Mouse (Mus musculus): ENCODE measurements around the gene Tbl2. TPM values are rescaled to one million over a fixed set of nuclear protein-coding genes. Genes with fewer than 3 reads are reported as not detected.

The Tbl2 gene
- polyA plus RNA-seq, 1 experiment from 2014 or later: 10.4 TPM

- DNase-seq (no peak), ATAC-seq (no peak)
- Histone ChIP-seq H3K27ac (ENCODE audit: low read depth) (no peak overlapping the region), H3K9ac (replicated peaks) (no peak overlapping the region), H3K4me3 (ENCODE audit: low read depth, low read length) (no peak overlapping the region), H3K9me3 (ENCODE audit: low read length) (no peaks in the 10 kb centered on the region), H3K4me1 (ENCODE audit: insufficient read depth) (0 out of 2 replicates have a peak, but pooled peaks cover under 1% of the 10 kb centered on the region), H3K4me2 (ENCODE audit: low read depth, low read length) (no peak overlapping the region), H3K27me3 (ENCODE audit: insufficient read depth, low read length) (no peaks in the 10 kb centered on the region), H3K36me3 (replicated peaks; ENCODE audit: insufficient read depth, low read length) (0 out of 2 replicates have a peak, but pooled peaks cover 3% of the 10 kb centered on the region)
- WGBS (ENCODE audit: insufficient replicate concordance): 65% methylated on average over 2 of the region's 2 CpGs
- TF ChIP-seq CTCF (IDR thresholded peaks at IDR 0.05; ENCODE audit: low read depth) (no peak), EP300 (IDR thresholded peaks at IDR 0.05; ENCODE audit: low read depth) (no peak)
Observed at GRCm38 (mm10) chr5:135139881-135140280, 9.6 kb upstream of the Tbl2 start.

GRCm38 (mm10) chr5:135144469-135144868 lies 5.0 kb upstream of the Tbl2 start:
- no peak for TF ChIP-seq CTCF (IDR thresholded peaks at IDR 0.05; ENCODE audit: low read depth)
- no peak overlapping the region for H3K27ac ChIP-seq (ENCODE audit: low read depth)
- DNase-seq: no peak
- H3K9me3 ChIP-seq (ENCODE audit: low read length): no peaks in the 10 kb centered on the region
- H3K9ac ChIP-seq (replicated peaks): no peak overlapping the region
- H3K4me2 ChIP-seq (ENCODE audit: low read depth, low read length): no peak overlapping the region
- no peaks in the 10 kb centered on the region for H3K27me3 ChIP-seq (ENCODE audit: insufficient read depth, low read length)
- WGBS (ENCODE audit: insufficient replicate concordance): 44% methylated on average over 4 of the region's 4 CpGs
- ATAC-seq: no peak
- no peaks in the 10 kb centered on the region for H3K36me3 ChIP-seq (replicated peaks; ENCODE audit: insufficient read depth, low read length)
- no peak overlapping the region for H3K4me3 ChIP-seq (ENCODE audit: low read depth, low read length)
- peaks cover 8% of the 10 kb centered on the region for H3K4me1 ChIP-seq (ENCODE audit: insufficient read depth)

- H3K36me3 ChIP-seq (replicated peaks; ENCODE audit: insufficient read depth, low read length): no peaks in the 10 kb centered on the region
- no peak for DNase-seq
- WGBS (ENCODE audit: insufficient replicate concordance): 30% methylated on average over 3 of the region's 3 CpGs
- peaks cover 11% of the 10 kb centered on the region for H3K4me1 ChIP-seq (ENCODE audit: insufficient read depth)
- no peak overlapping the region for H3K4me3 ChIP-seq (ENCODE audit: low read depth, low read length)
- no peaks in the 10 kb centered on the region for H3K9me3 ChIP-seq (ENCODE audit: low read length)
- no peak overlapping the region for H3K4me2 ChIP-seq (ENCODE audit: low read depth, low read length)
- ATAC-seq: no peak
- H3K9ac ChIP-seq (replicated peaks): no peak overlapping the region
- TF ChIP-seq EP300 (IDR thresholded peaks at IDR 0.05; ENCODE audit: low read depth): no peak
- TF ChIP-seq CTCF (IDR thresholded peaks at IDR 0.05; ENCODE audit: low read depth): no peak
- H3K27me3 ChIP-seq (ENCODE audit: insufficient read depth, low read length): no peaks in the 10 kb centered on the region
- H3K27ac ChIP-seq (ENCODE audit: low read depth): no peak overlapping the region
Observed at GRCm38 (mm10) chr5:135145532-135145931, 3.9 kb upstream of the Tbl2 start.

- Histone ChIP-seq H3K9me3 (ENCODE audit: low read length) (no peaks in the 10 kb centered on the region), H3K36me3 (replicated peaks; ENCODE audit: insufficient read depth, low read length) (no peaks in the 10 kb centered on the region), H3K4me1 (ENCODE audit: insufficient read depth) (peaks cover 13% of the 10 kb centered on the region), H3K4me3 (ENCODE audit: low read depth, low read length) (no peak overlapping the region), H3K27me3 (ENCODE audit: insufficient read depth, low read length) (no peaks in the 10 kb centered on the region), H3K4me2 (ENCODE audit: low read depth, low read length) (no peak overlapping the region), H3K27ac (ENCODE audit: low read depth) (no peak overlapping the region), H3K9ac (replicated peaks) (no peak overlapping the region)
- DNase-seq (no peak), ATAC-seq (no peak)
- no peak for TF ChIP-seq EP300 (IDR thresholded peaks at IDR 0.05; ENCODE audit: low read depth)
- TF ChIP-seq CTCF (IDR thresholded peaks at IDR 0.05; ENCODE audit: low read depth): no peak
Observed at GRCm38 (mm10) chr5:135145955-135146354, 3.5 kb upstream of the Tbl2 start.

GRCm38 (mm10) chr5:135148715-135149052 lies 773 bp upstream of the Tbl2 start:
- peaks cover 15% of the 10 kb centered on the region for H3K4me1 ChIP-seq (ENCODE audit: insufficient read depth)
- DNase-seq: no peak
- peaks cover 8% of the 10 kb centered on the region for H3K36me3 ChIP-seq (replicated peaks; ENCODE audit: insufficient read depth, low read length)
- H3K9ac ChIP-seq (replicated peaks): peak overlapping the region; percentile 68
- 1% methylated on average over 13 of the region's 13 CpGs for WGBS (ENCODE audit: insufficient replicate concordance)
- peak overlapping the region; percentile 91 for H3K4me3 ChIP-seq (ENCODE audit: low read depth, low read length)
- H3K4me2 ChIP-seq (ENCODE audit: low read depth, low read length): peak overlapping the region; percentile 98
- H3K27me3 ChIP-seq (ENCODE audit: insufficient read depth, low read length): no peaks in the 10 kb centered on the region
- no peaks in the 10 kb centered on the region for H3K9me3 ChIP-seq (ENCODE audit: low read length)
- TF ChIP-seq EP300 (IDR thresholded peaks at IDR 0.05; ENCODE audit: low read depth) (no peak), CTCF (IDR thresholded peaks at IDR 0.05; ENCODE audit: low read depth) (no peak)
- no peak for ATAC-seq
- H3K27ac ChIP-seq (ENCODE audit: low read depth): peak overlapping the region; percentile 93

- Histone ChIP-seq H3K27ac (ENCODE audit: low read depth) (peak overlapping the region; percentile 84), H3K9me3 (ENCODE audit: low read length) (no peaks in the 10 kb centered on the region), H3K27me3 (ENCODE audit: insufficient read depth, low read length) (no peaks in the 10 kb centered on the region), H3K4me3 (ENCODE audit: low read depth, low read length) (peak overlapping the region; percentile 91), H3K4me1 (ENCODE audit: insufficient read depth) (peaks cover 15% of the 10 kb centered on the region), H3K36me3 (replicated peaks; ENCODE audit: insufficient read depth, low read length) (peaks cover 16% of the 10 kb centered on the region), H3K9ac (replicated peaks) (peak overlapping the region; percentile 86), H3K4me2 (ENCODE audit: low read depth, low read length) (peak overlapping the region; percentile 94)
- TF ChIP-seq EP300 (IDR thresholded peaks at IDR 0.05; ENCODE audit: low read depth) (no peak), CTCF (IDR thresholded peaks at IDR 0.05; ENCODE audit: low read depth) (no peak)
- ATAC-seq (no peak), DNase-seq (no peak)
- 0% methylated on average over 23 of the region's 23 CpGs for WGBS (ENCODE audit: insufficient replicate concordance)
Observed at GRCm38 (mm10) chr5:135149820-135150178, 342 bp downstream of the Tbl2 start.

- Histone ChIP-seq H3K4me3 (ENCODE audit: low read depth, low read length) (no peak overlapping the region), H3K36me3 (replicated peaks; ENCODE audit: insufficient read depth, low read length) (peaks cover 70% of the 10 kb centered on the region), H3K4me2 (ENCODE audit: low read depth, low read length) (no peak overlapping the region), H3K4me1 (ENCODE audit: insufficient read depth) (no peaks in the 10 kb centered on the region), H3K9ac (replicated peaks) (no peak overlapping the region), H3K27ac (ENCODE audit: low read depth) (no peak overlapping the region), H3K27me3 (ENCODE audit: insufficient read depth, low read length) (no peaks in the 10 kb centered on the region), H3K9me3 (ENCODE audit: low read length) (no peaks in the 10 kb centered on the region)
- peak; percentile 42 for TF ChIP-seq CTCF (IDR thresholded peaks at IDR 0.05; ENCODE audit: low read depth)
- no peak for TF ChIP-seq EP300 (IDR thresholded peaks at IDR 0.05; ENCODE audit: low read depth)
- no peak for ATAC-seq
- DNase-seq: no peak
- WGBS (ENCODE audit: insufficient replicate concordance): 92% methylated on average over 4 of the region's 4 CpGs
Observed at GRCm38 (mm10) chr5:135156496-135156895, 7.0 kb downstream of the Tbl2 start.
